Mouse (Mus musculus): ENCODE results near the gene Msh4.

DNA sequence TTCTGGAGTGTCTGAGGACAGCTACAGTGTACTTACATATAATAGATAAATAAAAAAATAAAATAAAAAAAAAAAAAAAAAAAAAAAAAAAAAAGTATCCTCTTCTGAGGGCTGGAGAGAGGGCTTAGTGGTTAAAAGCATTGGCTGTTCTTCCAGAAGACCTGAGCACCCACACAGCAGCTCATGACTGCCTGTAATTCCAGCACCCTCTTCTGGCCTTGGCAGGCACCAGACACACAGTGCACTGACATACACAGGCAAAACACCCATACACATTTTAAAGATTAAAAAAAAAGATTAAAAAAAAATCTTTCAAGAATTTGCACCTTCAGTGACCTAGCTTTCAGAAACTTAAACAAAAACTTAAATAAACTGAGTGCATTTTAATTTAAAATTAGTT is 19.6 kb downstream of the Msh4 start:
- TF ChIP-seq POLR2A (IDR thresholded peaks at IDR 0.05; ENCODE audit: low read depth, low read length) (no peak), EP300 (IDR thresholded peaks at IDR 0.05; ENCODE audit: low read length) (no peak), USF1 (IDR thresholded peaks at IDR 0.05; ENCODE audit: low read depth, low read length) (no peak)
